Mouse (Mus musculus): Measurements from ENCODE around the gene Gm14440. TPM values are rescaled to one million over a fixed set of nuclear protein-coding genes. Genes with fewer than 3 reads are reported as not detected.

Gm14440 gene
- polyA plus RNA-seq (2014; fragmentation: Illumina TruSeq; extraction: RNeasy Lipid Tissue Mini Kit (QIAGEN cat#74804); ENCODE audit: low replicate concordance), result 33.0 TPM

DNA sequence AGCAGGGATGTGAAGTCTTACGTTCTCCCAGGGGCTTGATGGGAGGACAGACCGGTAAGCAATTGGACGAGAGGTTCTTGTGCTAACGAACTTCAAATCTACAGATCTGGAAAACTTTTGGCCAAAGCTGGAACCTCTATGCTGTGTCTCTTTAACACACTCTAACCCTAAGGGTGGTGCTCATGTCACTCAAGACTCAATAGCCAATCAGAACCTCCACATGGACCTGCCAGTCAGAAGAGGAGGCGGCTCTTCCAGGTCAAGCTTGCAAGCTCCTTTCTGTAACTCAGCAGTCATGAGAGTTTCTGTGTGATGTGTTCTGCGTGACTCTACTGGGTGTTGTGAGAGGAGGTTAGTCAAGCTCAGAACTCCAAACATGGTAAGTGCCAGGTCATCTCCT, at the start of gene Gm14440:
Gene Gm14440 (plus strand): TSS at position 301 of the 400 bp plus-strand sequence.

Other genes starting within 250 kb of the Gm14440 start
- gene Gm14393, start 207.3 kb upstream of the Gm14440 start, polyA plus RNA-seq (2014; fragmentation: Illumina TruSeq; extraction: RNeasy Lipid Tissue Mini Kit (QIAGEN cat#74804); ENCODE audit: low replicate concordance), result 2.5 TPM
- 27.7 TPM for gene Gm14399, start 133.1 kb upstream of the Gm14440 start, polyA plus RNA-seq (2014; fragmentation: Illumina TruSeq; extraction: RNeasy Lipid Tissue Mini Kit (QIAGEN cat#74804); ENCODE audit: low replicate concordance)
- 1.7 TPM for gene Gm14443, start 99.3 kb upstream of the Gm14440 start, polyA plus RNA-seq (2014; fragmentation: Illumina TruSeq; extraction: RNeasy Lipid Tissue Mini Kit (QIAGEN cat#74804); ENCODE audit: low replicate concordance)
- gene Gm14391, start 68.2 kb upstream of the Gm14440 start, polyA plus RNA-seq (2014; fragmentation: Illumina TruSeq; extraction: RNeasy Lipid Tissue Mini Kit (QIAGEN cat#74804); ENCODE audit: low replicate concordance), result 24.2 TPM
- gene Gm4631, start 63.1 kb downstream of the Gm14440 start, polyA plus RNA-seq (2014; fragmentation: Illumina TruSeq; extraction: RNeasy Lipid Tissue Mini Kit (QIAGEN cat#74804); ENCODE audit: low replicate concordance), result 68.7 TPM
- 15.9 TPM for gene Zfp968, start 97.3 kb downstream of the Gm14440 start, polyA plus RNA-seq (2014; fragmentation: Illumina TruSeq; extraction: RNeasy Lipid Tissue Mini Kit (QIAGEN cat#74804); ENCODE audit: low replicate concordance)
- 15.3 TPM for gene Gm4724, start 160.7 kb downstream of the Gm14440 start, polyA plus RNA-seq (2014; fragmentation: Illumina TruSeq; extraction: RNeasy Lipid Tissue Mini Kit (QIAGEN cat#74804); ENCODE audit: low replicate concordance)
- gene Zfp965, start 194.9 kb downstream of the Gm14440 start, polyA plus RNA-seq (2014; fragmentation: Illumina TruSeq; extraction: RNeasy Lipid Tissue Mini Kit (QIAGEN cat#74804); ENCODE audit: low replicate concordance), result 18.6 TPM

Measured in small intestine, adult 10 weeks (tissue).